Mouse (Mus musculus) macrophage (primary cell): ENCODE measurements around the gene Zfp944. TPM values are rescaled to one million over a fixed set of nuclear protein-coding genes. Genes with fewer than 3 reads are reported as not detected.
"Not testable (repeated sequence)": the region's sequence is repeated elsewhere in the genome, so short reads cannot be mapped to it uniquely, and the experiment has no call there.

Experiments used
- H3K27ac ChIP-seq: fragments of 350-480 bp; formaldehyde crosslinking; 2 replicates; pipeline ENCODE4 v1.9.0; 2021
- H3K36me3 ChIP-seq: fragments of 350-480 bp; formaldehyde crosslinking; 2 replicates; pipeline ENCODE4 v1.9.0; 2021; ENCODE audit errors: inconsistent target
- H3K4me3 ChIP-seq: fragments of 350-480 bp; formaldehyde crosslinking; 2 replicates; pipeline ENCODE4 v1.9.0; 2021; ENCODE audit errors: inconsistent target
- H3K79me2 ChIP-seq: fragments of 350-480 bp; formaldehyde crosslinking; 2 replicates; pipeline ENCODE4 v1.9.0; 2021; ENCODE audit errors: inconsistent target
- WGBS: methylation state at CpG from one replicate; pipeline ENCODE4 v1.1.7; 2026; ENCODE audit warnings: inconsistent platforms; ENCODE audit not compliant: missing documents; 5-methylcytosine and 5-hydroxymethylcytosine counted together
- polyA plus RNA-seq: library from polyadenylated mRNA; stranded (reverse); fragments of 250-400 nt; gene quantifications from 3 replicates; pipeline ENCODE4 v1.2.4, GENCODE M21; 2018; ENCODE audit warnings: inconsistent platforms
- total RNA-seq, 78 experiments: library from RNA; depleted of rRNA; stranded (reverse); fragments of 250-400 nt; gene quantifications; 1 replicate in 9 of 78; 2 replicates in 24 of 78; 3 replicates in 43 of 78; 4 replicates in 2 of 78; pipeline ENCODE4 v1.2.4; 2018; ENCODE audit warnings: inconsistent platforms in 56 of 78

Zfp944 gene
- 10 to 100 TPM in 16 of 26 experiments, 1 to 10 TPM in 10; 3.0 to 23.4 (median 11.1) TPM for total RNA-seq (2018; cell fraction: chromatin; rRNA removed)
- total RNA-seq (2018; cell fraction: cytosol; rRNA removed), result 1 to 10 TPM; 1.8 to 7.7 (median 5.1) TPM
- 10 to 100 TPM in 13 of 26 experiments, 1 to 10 TPM in 13; 4.5 to 39.6 (median 11.1) TPM for total RNA-seq (2018; cell fraction: nucleus; rRNA removed)
- polyA plus RNA-seq, result 5.3 to 13.3 TPM (median 8.0 TPM) in 3 replicates

- H3K27ac ChIP-seq, result peak within 1 kb of the TSS; percentile 41
- peaks cover 13% of the 10 kb centered on the region; the same call in 1 of the 2 replicates for H3K36me3 ChIP-seq
- peak within 1 kb of the TSS; percentile 46 for H3K4me3 ChIP-seq
- peaks cover 52% of the 10 kb centered on the region for H3K79me2 ChIP-seq
- WGBS, result under 1% methylated on average over 26 of the region's 43 CpGs
Observed at GRCm38 (mm10) chr17:22361101-22361781, at the start of gene Zfp944, which contains the start of gene Zfp758. TSS of gene Zfp944 (minus strand) at chr17:22361400. TSS of gene Zfp758 (plus strand) at chr17:22361453.

- Histone ChIP-seq H3K27ac (no peak overlapping the region), H3K79me2 (no peaks in the 10 kb centered on the region), H3K36me3 (no peaks in the 10 kb centered on the region), H3K4me3 (no peak overlapping the region)
- WGBS, result 56% methylated on average over 2 of the region's 2 CpGs
Observed at GRCm38 (mm10) chr17:22410756-22411155, 49.6 kb upstream of the Zfp944 start.

- Histone ChIP-seq H3K36me3 (0 out of 2 replicates have a peak, but pooled peaks cover 3% of the 10 kb centered on the region), H3K27ac (no peak overlapping the region), H3K4me3 (no peak overlapping the region), H3K79me2 (peaks cover 57% of the 10 kb centered on the region)
- WGBS, result 96% methylated on average over 3 of the region's 3 CpGs
Observed at GRCm38 (mm10) chr17:22363895-22364294, 2.7 kb upstream of the Zfp944 start.

- Histone ChIP-seq H3K4me3 (peak overlapping the region; percentile 46), H3K36me3 (peaks cover 13% of the 10 kb centered on the region; the same call in 1 of the 2 replicates), H3K79me2 (peaks cover 50% of the 10 kb centered on the region), H3K27ac (no peak overlapping the region)
- 19% methylated on average over 5 of the region's 5 CpGs for WGBS
Observed at GRCm38 (mm10) chr17:22360572-22360971, 628 bp downstream of the Zfp944 start.

GRCm38 (mm10) chr17:22352794-22353193, 8.4 kb downstream of the Zfp944 start:
- no peak overlapping the region for H3K4me3 ChIP-seq
- no peak overlapping the region for H3K27ac ChIP-seq
- peaks cover 9% of the 10 kb centered on the region; the same call in 1 of the 2 replicates for H3K36me3 ChIP-seq
- H3K79me2 ChIP-seq, result no peaks in the 10 kb centered on the region

- WGBS, result no CpG with 5 or more reads among the region's 2 CpGs
- peak overlapping the region; percentile 65 for H3K27ac ChIP-seq
- peaks cover 36% of the 10 kb centered on the region for H3K79me2 ChIP-seq
- H3K4me3 ChIP-seq, result peak overlapping the region; percentile 56
- not testable (repeated sequence) for H3K36me3 ChIP-seq
Observed at GRCm38 (mm10) chr17:22315247-22315646, 46.0 kb downstream of the Zfp944 start.

- H3K27ac ChIP-seq, result peak within 1 kb of the TSS; percentile 65
- 0% methylated on average over 19 of the region's 20 CpGs for WGBS
- peaks cover 41% of the 10 kb centered on the region for H3K79me2 ChIP-seq
- H3K36me3 ChIP-seq, result not testable (repeated sequence)
- peak within 1 kb of the TSS; percentile 56 for H3K4me3 ChIP-seq
Observed at GRCm38 (mm10) chr17:22314730-22315226, 46.4 kb downstream of the Zfp944 start, which contains the start of gene CT030661.1. TSS of gene CT030661.1 (minus strand) at chr17:22314837.

GRCm38 (mm10) chr17:22314219-22314618, 47.0 kb downstream of the Zfp944 start:
- H3K4me3 ChIP-seq, result peak overlapping the region; percentile 56
- WGBS, result 0% methylated on average over 2 of the region's 3 CpGs

More at GRCm38 (mm10) chr17:22314219-22314618, 47.0 kb downstream of the Zfp944 start:
- peaks cover 46% of the 10 kb centered on the region for H3K79me2 ChIP-seq
- peak overlapping the region; percentile 65 for H3K27ac ChIP-seq
- not testable (repeated sequence) for H3K36me3 ChIP-seq

Other genes starting within 250 kb of the Zfp944 start
- 1.4 to 3.0 TPM (median 2.0 TPM) in 3 replicates for gene Zfp947, start 195.2 kb downstream of the Zfp944 start, polyA plus RNA-seq
- gene Zfp994, start 135.8 kb downstream of the Zfp944 start, polyA plus RNA-seq, result 6.5 to 14.3 TPM (median 6.9 TPM) in 3 replicates
- gene CT030661.1, start 46.6 kb downstream of the Zfp944 start, polyA plus RNA-seq, result 15.5 to 36.3 TPM (median 16.8 TPM) in 3 replicates
- 7.2 to 16.2 TPM (median 8.8 TPM) in 3 replicates for gene Zfp758, start 53 bp upstream of the Zfp944 start, polyA plus RNA-seq
- 6.9 to 20.2 TPM (median 7.3 TPM) in 3 replicates for gene Zfp946, start 62.8 kb upstream of the Zfp944 start, polyA plus RNA-seq
- not detected in 3 replicates for gene Vmn2r111, start 212.1 kb upstream of the Zfp944 start, polyA plus RNA-seq
- not detected in 3 replicates for gene Vmn2r112, start 239.6 kb upstream of the Zfp944 start, polyA plus RNA-seq